Comparison of ENCODE assay signal across 7 mouse cellular contexts in the genomic region with DNA sequence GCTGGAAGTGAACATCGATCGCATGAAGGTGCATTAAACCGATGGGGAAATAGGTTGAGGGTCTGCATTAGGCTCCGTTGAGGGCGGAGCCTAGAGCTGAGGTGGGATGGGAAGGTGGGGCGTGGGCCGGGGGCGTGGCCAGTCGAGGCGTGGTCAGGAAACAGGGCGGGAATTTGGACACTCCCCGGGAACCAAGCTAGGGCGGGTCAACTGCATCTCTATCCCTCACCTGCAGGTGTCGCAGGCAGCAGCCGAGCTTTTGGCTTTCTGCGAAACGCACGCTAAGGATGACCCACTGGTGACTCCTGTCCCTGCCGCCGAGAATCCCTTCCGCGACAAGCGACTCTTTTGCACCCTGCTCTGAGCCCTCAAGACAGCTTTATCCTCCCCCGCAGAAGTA. TPM values are rescaled to one million over a fixed set of nuclear protein-coding genes. Genes with fewer than 3 reads are reported as not detected.
DNase-seq lines count a peak whose midpoint lies in the region; ATAC-seq lines count a peak whose summit lies in the region.

No protein-coding gene starts in this region.

- peaks cover 26% of the 10 kb centered on the region for H3K4me1 ChIP-seq in forebrain, embryonic 16.5 days (replicated peaks; ENCODE audit: control insufficient read depth, insufficient read depth, low read length)

- peak; percentile 88 for DNase-seq in R1 (ENCODE audit: low read depth, low spot score)
- peak; percentile 90 to 91 for DNase-seq in cerebellum, adult 18-20 months
- DNase-seq in layer of hippocampus, postnatal 25 days (ENCODE audit: extremely low spot score in 1 of 2, low spot score in 1 of 2): peak; percentile 47 to 68
- peak; percentile 61 for DNase-seq in skeletal muscle tissue, adult 2 months (ENCODE audit: low read depth, low spot score)

- peak overlapping the region; percentile 25 for H3K4me3 ChIP-seq in forebrain, embryonic 16.5 days (replicated peaks; ENCODE audit: low read length)

- H3K27ac ChIP-seq in forebrain, embryonic 16.5 days (ENCODE audit: low read length): no peak overlapping the region; the same call in 1 of the 2 replicates

- H3K9me3 ChIP-seq in forebrain, embryonic 16.5 days (ENCODE audit: control insufficient read depth, low read length): no peaks in the 10 kb centered on the region

- peak overlapping the region; percentile 51 for H3K4me2 ChIP-seq in forebrain, embryonic 16.5 days (ENCODE audit: low read length)

- H3K27me3 ChIP-seq in forebrain, embryonic 16.5 days (replicated peaks; ENCODE audit: control insufficient read depth, insufficient read depth, low read length): no peaks in the 10 kb centered on the region; the same call in 1 of the 2 replicates

- ATAC-seq in forebrain, embryonic 16.5 days: peak; percentile 6; the same call in 1 of the 2 replicates
- peak; percentile 64 to 67 for ATAC-seq in hematopoietic stem cell, adult 5-6 weeks (replicated peaks in 1 of 2; ENCODE audit: insufficient read depth in 1 of 2, low FRiP score in 2 of 2, low TSS enrichment in 1 of 2, low read depth in 1 of 2, poor library complexity in 2 of 2, severe bottlenecking in 2 of 2)
- peak; percentile 71 for ATAC-seq in megakaryocyte progenitor cell, adult 5-6 weeks (replicated peaks; ENCODE audit: poor library complexity)

- under 1% methylated on average over 24 of the region's 24 CpGs for WGBS in forebrain, embryonic 16.5 days

- H3K36me3 ChIP-seq in forebrain, embryonic 16.5 days (ENCODE audit: control insufficient read depth, insufficient read depth): no peaks in the 10 kb centered on the region

- peak overlapping the region; percentile 9; the same call in 1 of the 2 replicates for H3K9ac ChIP-seq in forebrain, embryonic 16.5 days (replicated peaks; ENCODE audit: low read depth, low read length)

RNA-seq across cellular contexts. Expression of a gene that starts 3.4 kb away (rescaled TPM):
- 1.9 and 4.5 TPM in 2 replicates for polyA plus RNA-seq in forebrain, embryonic 16.5 days (2015; fragmentation: Nextera tagmentation; extraction: Ambion mirVana)
- 0.25 TPM in 1 of 2 replicates, not detected in the other for total RNA-seq in hematopoietic stem cell, adult 5-6 weeks (2017)
- 1 to 10 TPM; 2.5 to 3.2 TPM for total RNA-seq in layer of hippocampus, postnatal 25 days (2021)
- not detected in 2 replicates for total RNA-seq in megakaryocyte progenitor cell, adult 5-6 weeks (2015)
- total RNA-seq in megakaryocyte progenitor cell, adult 5-6 weeks (2017): not detected in 2 replicates

RNA-seq across cellular contexts. Expression of a gene that starts 11.3 kb away (rescaled TPM):
- 0.15 TPM in 2 replicates for polyA plus RNA-seq in forebrain, embryonic 16.5 days (2015; fragmentation: Nextera tagmentation; extraction: Ambion mirVana)
- 1.3 and 3.7 TPM in 2 replicates for total RNA-seq in hematopoietic stem cell, adult 5-6 weeks (2017)
- total RNA-seq in layer of hippocampus, postnatal 25 days (2021): under 1 TPM in 1 of 2 experiments, not detected in 1; 0.09 TPM
- total RNA-seq in megakaryocyte progenitor cell, adult 5-6 weeks (2015): 2.1 and 2.6 TPM in 2 replicates
- total RNA-seq in megakaryocyte progenitor cell, adult 5-6 weeks (2017): 1.8 and 4.0 TPM in 2 replicates

RNA-seq across cellular contexts. Expression of a gene that starts 19.9 kb away (rescaled TPM):
- 2.1 and 2.6 TPM in 2 replicates for polyA plus RNA-seq in forebrain, embryonic 16.5 days (2015; fragmentation: Nextera tagmentation; extraction: Ambion mirVana)
- total RNA-seq in hematopoietic stem cell, adult 5-6 weeks (2017): 0.99 TPM in 1 of 2 replicates, not detected in the other
- 100 to 1,000 TPM; 150 to 160 TPM for total RNA-seq in layer of hippocampus, postnatal 25 days (2021)
- total RNA-seq in megakaryocyte progenitor cell, adult 5-6 weeks (2015): not detected in 2 replicates
- 0.04 and 0.17 TPM in 2 replicates for total RNA-seq in megakaryocyte progenitor cell, adult 5-6 weeks (2017)

RNA-seq across cellular contexts. Expression of a gene that starts 28.9 kb away (rescaled TPM):
- polyA plus RNA-seq in forebrain, embryonic 16.5 days (2015; fragmentation: Nextera tagmentation; extraction: Ambion mirVana): 308 and 333 TPM in 2 replicates
- total RNA-seq in hematopoietic stem cell, adult 5-6 weeks (2017): 391 and 520 TPM in 2 replicates
- total RNA-seq in layer of hippocampus, postnatal 25 days (2021): 1,000 to 10,000 TPM; 2,256 to 2,439 TPM
- total RNA-seq in megakaryocyte progenitor cell, adult 5-6 weeks (2015): 125 and 150 TPM in 2 replicates
- 419 and 440 TPM in 2 replicates for total RNA-seq in megakaryocyte progenitor cell, adult 5-6 weeks (2017)

RNA-seq across cellular contexts. Expression of a gene that starts 49.5 kb away (rescaled TPM):
- 85.3 and 118 TPM in 2 replicates for polyA plus RNA-seq in forebrain, embryonic 16.5 days (2015; fragmentation: Nextera tagmentation; extraction: Ambion mirVana)
- total RNA-seq in hematopoietic stem cell, adult 5-6 weeks (2017): 0.25 TPM in 1 of 2 replicates, not detected in the other
- total RNA-seq in layer of hippocampus, postnatal 25 days (2021): 100 to 1,000 TPM; 320 to 337 TPM
- not detected in 2 replicates for total RNA-seq in megakaryocyte progenitor cell, adult 5-6 weeks (2015)
- 0.20 TPM in 1 of 2 replicates, not detected in the other for total RNA-seq in megakaryocyte progenitor cell, adult 5-6 weeks (2017)

Comparison
In these comparisons a context has a peak if more than half of its experiments do, and no peak if none do; other contexts are left out.
1. ATAC-seq: peak in every context shown above with its lines; median percentile 71 in megakaryocyte progenitor cell, adult 5-6 weeks; 66 in hematopoietic stem cell, adult 5-6 weeks; 6 in forebrain, embryonic 16.5 days.
2. RNA of a gene that starts 19.9 kb away (total RNA-seq): 150 to 160 TPM in layer of hippocampus, postnatal 25 days; 0.99 TPM in hematopoietic stem cell, adult 5-6 weeks and 0.04 to 0.17 TPM in megakaryocyte progenitor cell, adult 5-6 weeks; every median in the first group is over 10 times any median in the second.
3. Peak in every context shown above with its lines, with median percentiles within 50 percentile points of each other: DNase-seq.